Mouse (Mus musculus): ENCODE measurements around the gene Prr5. TPM values are rescaled to one million over a fixed set of nuclear protein-coding genes. Genes with fewer than 3 reads are reported as not detected.
A peak's percentile ranks its signal among the peaks of the same experiment; 100 is the strongest.
"Not testable (repeated sequence)": the region's sequence is repeated elsewhere in the genome, so short reads cannot be mapped to it uniquely, and the experiment has no call there.

Gene Prr5
- total and polyA plus RNA-seq, 2 experiments = 2.2 to 9.4 TPM

GRCm38 (mm10) chr15:84719791-84720190 is 50.4 kb downstream of the Prr5 start, which contains the start of gene Arhgap8:
TSS of gene Arhgap8 (plus strand) at chr15:84720052.
- TF ChIP-seq CTCF (IDR thresholded peaks at IDR 0.05; ENCODE audit: low read depth, low read length) = no peak
- no peak for TF ChIP-seq POLR2A (IDR thresholded peaks at IDR 0.05; ENCODE audit: extremely low read depth, insufficient read depth, low read length)
- Histone ChIP-seq H3K79me2 (ENCODE audit: control insufficient read depth, insufficient read depth, low read length) (no peaks in the 10 kb centered on the region), H3K9ac (ENCODE audit: low read depth, low read length) (no peak within 1 kb of the TSS), H3K4me3 (ENCODE audit: insufficient read depth, low read depth, low read length) (peak within 1 kb of the TSS; percentile 35; the same call in 1 of the 2 replicates), H3K4me1 (ENCODE audit: control insufficient read depth, insufficient read depth, low read length) (no peaks in the 10 kb centered on the region), H3K36me3 (ENCODE audit: control insufficient read depth, insufficient read depth, low read length) (no peaks in the 10 kb centered on the region), H3K27ac (replicated peaks; ENCODE audit: insufficient read depth, low read depth, low read length) (no peak within 1 kb of the TSS), H3K27me3 (ENCODE audit: control insufficient read depth, insufficient read depth, low read length) (no peaks in the 10 kb centered on the region; the same call in 1 of the 2 replicates)
- WGBS = 11% methylated on average over 24 of the region's 24 CpGs
- DNase-seq (ENCODE audit: extremely low read depth, low read depth, low spot score) = no peak

DNA sequence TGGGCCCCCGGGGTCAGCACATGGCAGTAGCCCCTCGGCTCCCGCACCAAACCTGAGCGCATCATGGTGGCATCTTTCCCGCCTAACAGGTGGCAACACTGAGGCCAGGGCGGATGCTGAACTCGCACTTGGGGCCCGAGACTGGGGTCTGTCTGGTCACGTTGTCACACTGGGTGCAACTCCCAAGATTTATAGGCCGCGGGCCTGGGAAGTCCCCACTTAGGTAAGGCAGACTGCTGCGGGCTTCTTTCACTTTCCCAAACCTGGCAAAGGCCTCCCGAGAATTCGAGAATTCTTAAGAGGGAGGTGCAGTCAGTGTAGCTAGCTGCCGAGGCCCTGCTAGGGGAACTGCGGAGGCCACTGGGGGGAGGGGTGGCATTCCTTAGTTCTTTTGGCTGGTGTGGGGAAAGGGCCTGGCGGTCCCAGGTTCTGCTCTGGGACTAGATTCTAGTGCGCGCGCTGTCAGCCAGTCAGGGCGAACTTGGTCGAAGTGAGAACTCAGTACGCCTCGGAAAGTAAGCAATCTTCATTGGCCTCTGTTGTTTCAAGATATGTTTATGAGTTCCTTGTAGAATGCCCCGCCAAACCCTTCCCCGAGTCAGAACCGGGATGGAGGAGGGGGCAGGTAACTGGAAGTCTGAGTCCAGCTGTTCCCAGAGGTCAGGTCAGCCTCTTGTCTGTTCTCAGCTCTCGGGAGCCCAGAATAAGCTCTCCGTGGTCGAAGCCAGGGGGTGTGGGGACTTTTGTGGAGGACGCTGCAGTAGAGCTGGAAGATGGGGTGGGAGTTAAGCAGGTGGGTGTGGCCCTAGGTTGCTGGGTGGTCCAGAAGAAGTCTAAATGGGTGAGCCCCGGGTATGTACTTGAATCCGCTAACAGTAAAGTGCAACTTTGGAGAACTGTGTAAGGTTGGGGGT is 51.1 kb downstream of the Prr5 start:
- 18% methylated on average over 33 of the region's 33 CpGs for WGBS
- H3K4me3 ChIP-seq (ENCODE audit: insufficient read depth, low read depth, low read length) = peak overlapping the region; percentile 35; the same call in 1 of the 2 replicates
- no peaks in the 10 kb centered on the region for H3K36me3 ChIP-seq (ENCODE audit: control insufficient read depth, insufficient read depth, low read length)
- H3K27me3 ChIP-seq (ENCODE audit: control insufficient read depth, insufficient read depth, low read length) = no peaks in the 10 kb centered on the region; the same call in 1 of the 2 replicates
- H3K27ac ChIP-seq (replicated peaks; ENCODE audit: insufficient read depth, low read depth, low read length) = no peak overlapping the region
- DNase-seq (ENCODE audit: extremely low read depth, low read depth, low spot score) = no peak
- H3K9ac ChIP-seq (ENCODE audit: low read depth, low read length) = no peak overlapping the region
- H3K4me1 ChIP-seq (ENCODE audit: control insufficient read depth, insufficient read depth, low read length) = no peaks in the 10 kb centered on the region
- no peak for TF ChIP-seq POLR2A (IDR thresholded peaks at IDR 0.05; ENCODE audit: extremely low read depth, insufficient read depth, low read length)
- no peak for TF ChIP-seq CTCF (IDR thresholded peaks at IDR 0.05; ENCODE audit: low read depth, low read length)
- no peaks in the 10 kb centered on the region for H3K79me2 ChIP-seq (ENCODE audit: control insufficient read depth, insufficient read depth, low read length)

DNA sequence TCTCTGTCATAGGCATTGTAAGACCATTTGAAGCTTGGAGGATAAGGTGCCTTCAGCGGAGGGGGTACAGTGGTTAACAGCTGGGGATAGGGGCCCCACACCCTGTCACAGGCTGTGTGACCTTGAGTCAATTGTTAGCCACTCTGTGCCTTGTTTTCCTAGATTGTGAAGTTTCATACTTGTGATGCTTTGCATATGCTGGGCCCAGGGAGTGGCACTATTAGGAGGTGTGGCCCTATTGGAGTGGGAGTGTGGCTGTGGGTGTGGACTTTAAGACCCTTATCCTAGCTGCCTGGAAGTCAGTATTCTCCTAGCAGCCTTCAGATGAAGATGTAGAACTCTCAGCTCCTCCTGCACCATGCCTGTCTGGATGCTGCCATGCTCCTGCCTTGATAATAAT is 54.2 kb downstream of the Prr5 start:
- H3K79me2 ChIP-seq (ENCODE audit: control insufficient read depth, insufficient read depth, low read length); H3K36me3 ChIP-seq (ENCODE audit: control insufficient read depth, insufficient read depth, low read length); H3K9ac ChIP-seq (ENCODE audit: low read depth, low read length); H3K4me3 ChIP-seq (ENCODE audit: insufficient read depth, low read depth, low read length); H3K27ac ChIP-seq (replicated peaks; ENCODE audit: insufficient read depth, low read depth, low read length); DNase-seq (ENCODE audit: extremely low read depth, low read depth, low spot score); H3K4me1 ChIP-seq (ENCODE audit: control insufficient read depth, insufficient read depth, low read length); H3K27me3 ChIP-seq (ENCODE audit: control insufficient read depth, insufficient read depth, low read length): not testable (repeated sequence)
- 100% methylated on average over 1 of the region's 1 CpGs for WGBS

GRCm38 (mm10) chr15:84724199-84724598 is 54.8 kb downstream of the Prr5 start:
- Histone ChIP-seq H3K27ac (replicated peaks; ENCODE audit: insufficient read depth, low read depth, low read length) (no peak overlapping the region), H3K4me3 (ENCODE audit: insufficient read depth, low read depth, low read length) (no peak overlapping the region), H3K4me1 (ENCODE audit: control insufficient read depth, insufficient read depth, low read length) (no peaks in the 10 kb centered on the region), H3K79me2 (ENCODE audit: control insufficient read depth, insufficient read depth, low read length) (no peaks in the 10 kb centered on the region), H3K9ac (ENCODE audit: low read depth, low read length) (no peak overlapping the region), H3K36me3 (ENCODE audit: control insufficient read depth, insufficient read depth, low read length) (no peaks in the 10 kb centered on the region), H3K27me3 (ENCODE audit: control insufficient read depth, insufficient read depth, low read length) (no peaks in the 10 kb centered on the region; the same call in 1 of the 2 replicates)
- no peak for DNase-seq (ENCODE audit: extremely low read depth, low read depth, low spot score)
- TF ChIP-seq POLR2A (IDR thresholded peaks at IDR 0.05; ENCODE audit: extremely low read depth, insufficient read depth, low read length) (no peak), CTCF (IDR thresholded peaks at IDR 0.05; ENCODE audit: low read depth, low read length) (no peak)
- 75% methylated on average over 4 of the region's 4 CpGs for WGBS

GRCm38 (mm10) chr15:84729685-84730084 is 60.3 kb downstream of the Prr5 start:
- DNase-seq (ENCODE audit: extremely low read depth, low read depth, low spot score) = no peak
- no peak for TF ChIP-seq CTCF (IDR thresholded peaks at IDR 0.05; ENCODE audit: low read depth, low read length)
- TF ChIP-seq POLR2A (IDR thresholded peaks at IDR 0.05; ENCODE audit: extremely low read depth, insufficient read depth, low read length) = no peak
- H3K4me1 ChIP-seq (ENCODE audit: control insufficient read depth, insufficient read depth, low read length) = no peaks in the 10 kb centered on the region

GRCm38 (mm10) chr15:84730893-84731292 is 61.5 kb downstream of the Prr5 start:
- H3K4me3 ChIP-seq (ENCODE audit: insufficient read depth, low read depth, low read length) = no peak overlapping the region
- TF ChIP-seq CTCF (IDR thresholded peaks at IDR 0.05; ENCODE audit: low read depth, low read length) (no peak), POLR2A (IDR thresholded peaks at IDR 0.05; ENCODE audit: extremely low read depth, insufficient read depth, low read length) (no peak)
- no peak for DNase-seq (ENCODE audit: extremely low read depth, low read depth, low spot score)
- no peak overlapping the region for H3K27ac ChIP-seq (replicated peaks; ENCODE audit: insufficient read depth, low read depth, low read length)
- no peaks in the 10 kb centered on the region for H3K27me3 ChIP-seq (ENCODE audit: control insufficient read depth, insufficient read depth, low read length)
- H3K36me3 ChIP-seq (ENCODE audit: control insufficient read depth, insufficient read depth, low read length) = no peaks in the 10 kb centered on the region
- WGBS = 60% methylated on average over 1 of the region's 1 CpGs
- no peaks in the 10 kb centered on the region for H3K4me1 ChIP-seq (ENCODE audit: control insufficient read depth, insufficient read depth, low read length)
- H3K79me2 ChIP-seq (ENCODE audit: control insufficient read depth, insufficient read depth, low read length) = no peaks in the 10 kb centered on the region
- no peak overlapping the region for H3K9ac ChIP-seq (ENCODE audit: low read depth, low read length)

More at GRCm38 (mm10) chr15:84729685-84730084, 60.3 kb downstream of the Prr5 start:
- no peak overlapping the region for H3K4me3 ChIP-seq (ENCODE audit: insufficient read depth, low read depth, low read length)
- WGBS = 57% methylated on average over 6 of the region's 6 CpGs
- no peak overlapping the region for H3K27ac ChIP-seq (replicated peaks; ENCODE audit: insufficient read depth, low read depth, low read length)
- no peaks in the 10 kb centered on the region for H3K27me3 ChIP-seq (ENCODE audit: control insufficient read depth, insufficient read depth, low read length)
- no peak overlapping the region for H3K9ac ChIP-seq (ENCODE audit: low read depth, low read length)
- no peaks in the 10 kb centered on the region for H3K36me3 ChIP-seq (ENCODE audit: control insufficient read depth, insufficient read depth, low read length)
- H3K79me2 ChIP-seq (ENCODE audit: control insufficient read depth, insufficient read depth, low read length) = no peaks in the 10 kb centered on the region

Data from liver, adult 2 months (tissue).